Comparison of ENCODE assay signal across 33 mouse cellular contexts in the genomic region with DNA sequence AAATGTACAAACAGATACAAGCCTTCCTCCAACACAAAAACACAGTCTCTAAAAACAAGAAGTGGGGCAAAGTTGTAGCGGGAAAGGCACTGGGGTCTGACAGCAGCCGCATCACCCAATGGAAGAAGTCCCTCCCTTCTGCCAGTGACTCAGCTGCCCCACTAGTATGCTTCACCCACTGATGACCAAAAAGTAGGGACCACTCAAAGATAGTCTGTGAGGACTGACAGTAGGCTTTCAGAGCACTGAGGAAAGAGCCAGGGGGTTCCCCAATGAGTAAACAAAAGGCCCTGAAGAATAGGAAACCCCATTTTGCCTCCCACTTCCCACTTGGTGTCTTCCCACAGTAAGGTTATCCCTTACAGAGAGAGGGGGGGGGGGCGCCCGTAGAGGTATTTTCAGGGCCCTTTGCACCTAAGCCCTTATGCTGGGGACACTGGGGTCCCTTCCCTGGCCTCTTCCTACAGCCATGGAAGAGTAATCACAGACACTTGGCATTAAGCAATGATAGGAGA. TPM values are rescaled to one million over a fixed set of nuclear protein-coding genes. Genes with fewer than 3 reads are reported as not detected.
A peak's percentile ranks its signal among the peaks of the same experiment; 100 is the strongest.
DNase-seq lines count a peak whose midpoint lies in the region; ATAC-seq and TF ChIP-seq lines count a peak whose summit lies in the region.
"Had no signal": no experiment of that assay in that cellular context is flagged by ENCODE, and none has a peak within 500 bp of the region (broad histone marks: within the 10 kb centered on the region; RNA-seq: fewer than 3 reads in every experiment).

No protein-coding gene starts in this region.

- TF ChIP-seq POLR2A in MEL (IDR thresholded peaks at IDR 0.05; ENCODE audit: control insufficient read depth in 1 of 2, insufficient read depth in 1 of 2, low read depth in 1 of 2, low read length in 2 of 2, poor library complexity in 1 of 2): no peak

- no peak for ATAC-seq in liver, embryonic 12.5 days
- ATAC-seq in liver, embryonic 11.5 days (replicated peaks; ENCODE audit: low FRiP score): no peak
- peak; percentile 25; the same call in 1 of the 2 replicates for ATAC-seq in megakaryocyte, adult 5-6 weeks (ENCODE audit: poor library complexity, severe bottlenecking)
- ATAC-seq: forebrain, embryonic 16.5 days; midbrain, embryonic 16.5 days; Patski had no signal

- H3K36me3 ChIP-seq in liver, embryonic 12.5 days: no peaks in the 10 kb centered on the region
- H3K36me3 ChIP-seq in liver, embryonic 11.5 days (ENCODE audit: control insufficient read depth, insufficient read depth, low read length): no peaks in the 10 kb centered on the region
- H3K36me3 ChIP-seq in MEL (ENCODE audit: control insufficient read depth in 1 of 2, insufficient read depth in 2 of 2, low read length in 2 of 2): peaks cover 0 to 13% of the 10 kb centered on the region in 2 experiments; a peak in 2 of 4 replicates
- H3K36me3 ChIP-seq: heart, embryonic 12.5 days; hindbrain, embryonic 13.5 days; limb, embryonic 13.5 days; liver, embryonic 13.5 days; midbrain, embryonic 10.5 days; neural tube, embryonic 12.5 days had no signal

- 43% methylated on average over 4 of the region's 4 CpGs for WGBS in liver, embryonic 12.5 days (ENCODE audit: insufficient replicate concordance)
- 66% methylated on average over 3 of the region's 4 CpGs for WGBS in liver, embryonic 11.5 days

- H3K27me3 ChIP-seq in liver, embryonic 12.5 days (replicated peaks): 0 out of 2 replicates have a peak, but pooled peaks cover 13% of the 10 kb centered on the region
- H3K27me3 ChIP-seq in liver, embryonic 11.5 days (replicated peaks; ENCODE audit: control insufficient read depth, insufficient read depth, low read length): no peaks in the 10 kb centered on the region
- no peaks in the 10 kb centered on the region for H3K27me3 ChIP-seq in MEL (ENCODE audit: control insufficient read depth in 1 of 2, insufficient read depth in 2 of 2, low read length in 2 of 2)
- H3K27me3 ChIP-seq: hindbrain, embryonic 13.5 days; neural tube, embryonic 12.5 days; Patski had no signal

- no peak overlapping the region for H3K4me3 ChIP-seq in liver, embryonic 12.5 days
- no peak overlapping the region for H3K4me3 ChIP-seq in liver, embryonic 11.5 days (ENCODE audit: low read depth, low read length)
- H3K4me3 ChIP-seq in MEL (ENCODE audit: control insufficient read depth in 1 of 2, insufficient read depth in 1 of 2, low read depth in 2 of 2, low read length in 2 of 2): peak overlapping the region in 1 of 2 experiments; percentile 54; a peak in 2 of 4 replicates
- H3K4me3 ChIP-seq: erythroblast, embryonic 14.5 days; gastrocnemius, adult 2 months; heart, adult 2 months; heart, embryonic 12.5 days; hindbrain, embryonic 13.5 days; left cerebral cortex, adult 2 months; limb, embryonic 13.5 days; liver, embryonic 13.5 days; midbrain, embryonic 10.5 days; myocyte; neural tube, embryonic 12.5 days had no signal

- peak in 1 of 2 experiments; percentile 1; a peak in 1 of 4 replicates for TF ChIP-seq EP300 in MEL (IDR thresholded peaks at IDR 0.05; ENCODE audit: low read depth in 1 of 2, low read length in 2 of 2)

- peaks cover 5% of the 10 kb centered on the region; the same call in 1 of the 2 replicates for H3K79me2 ChIP-seq in MEL (ENCODE audit: control insufficient read depth, insufficient read depth, low read length, poor library complexity)

- no peak for TF ChIP-seq RAD21 in MEL (IDR thresholded peaks at IDR 0.05; ENCODE audit: low read depth, low read length)

- TF ChIP-seq CTCF in MEL (IDR thresholded peaks at IDR 0.05 in 2 of 3, conservative IDR thresholded peaks at IDR 0.05 in 1 of 3; ENCODE audit: control insufficient read depth in 1 of 3, insufficient read depth in 1 of 3, low read depth in 2 of 3, low read length in 3 of 3, poor library complexity in 1 of 3, severe bottlenecking in 1 of 3): no peak

- no peak overlapping the region for H3K9ac ChIP-seq in liver, embryonic 12.5 days
- no peak overlapping the region for H3K9ac ChIP-seq in liver, embryonic 11.5 days (ENCODE audit: low read depth, low read length)
- H3K9ac ChIP-seq in MEL (ENCODE audit: control insufficient read depth, low read depth, low read length, poor library complexity, severe bottlenecking): peak overlapping the region; percentile 56
- H3K9ac ChIP-seq: heart, embryonic 12.5 days; hindbrain, embryonic 13.5 days; limb, embryonic 13.5 days; liver, embryonic 13.5 days had no signal

- H3K27ac ChIP-seq in liver, embryonic 12.5 days: no peak overlapping the region
- no peak overlapping the region for H3K27ac ChIP-seq in liver, embryonic 11.5 days (ENCODE audit: low read depth, low read length)
- peak overlapping the region; percentile 84 for H3K27ac ChIP-seq in MEL (ENCODE audit: control insufficient read depth, low read depth, low read length)
- H3K27ac ChIP-seq: gastrocnemius, adult 2 months; heart, adult 2 months; hindbrain, embryonic 13.5 days; left cerebral cortex, adult 2 months; limb, embryonic 13.5 days; liver, embryonic 13.5 days; midbrain, embryonic 10.5 days; neural tube, embryonic 12.5 days had no signal

- H3K9me3 ChIP-seq in liver, embryonic 12.5 days (replicated peaks): no peaks in the 10 kb centered on the region
- no peaks in the 10 kb centered on the region for H3K9me3 ChIP-seq in liver, embryonic 11.5 days (ENCODE audit: control insufficient read depth, low read length)
- no peaks in the 10 kb centered on the region for H3K9me3 ChIP-seq in MEL (replicated peaks; ENCODE audit: insufficient read depth, low read length)
- H3K9me3 ChIP-seq: heart, embryonic 12.5 days; hindbrain, embryonic 13.5 days; limb, embryonic 13.5 days; liver, embryonic 13.5 days; midbrain, embryonic 10.5 days; neural tube, embryonic 12.5 days had no signal

- peaks cover 30% of the 10 kb centered on the region for H3K4me1 ChIP-seq in liver, embryonic 12.5 days
- H3K4me1 ChIP-seq in liver, embryonic 11.5 days (replicated peaks; ENCODE audit: control insufficient read depth, insufficient read depth, low read length): peaks cover 7% of the 10 kb centered on the region
- H3K4me1 ChIP-seq in MEL (ENCODE audit: control insufficient read depth in 1 of 2, insufficient read depth in 2 of 2, low read length in 2 of 2): peaks cover 10 to 40% of the 10 kb centered on the region in 2 experiments; a peak in 3 of 4 replicates

- peak overlapping the region; percentile 27; the same call in 1 of the 2 replicates for H3K4me2 ChIP-seq in liver, embryonic 12.5 days
- H3K4me2 ChIP-seq in liver, embryonic 11.5 days: no peak overlapping the region
- H3K4me2 ChIP-seq: heart, embryonic 12.5 days; hindbrain, embryonic 13.5 days; limb, embryonic 13.5 days; liver, embryonic 13.5 days; neural tube, embryonic 12.5 days had no signal

- no peak for DNase-seq in liver, embryonic 11.5 days (ENCODE audit: low spot score)
- peak; percentile 23 to 34 for DNase-seq in B cell, adult 2 months
- DNase-seq in MEL (ENCODE audit: low read depth, low spot score): peak; percentile 72
- DNase-seq in adrenal gland, postnatal 4 days (ENCODE audit: low spot score in 2 of 2): no peak
- DNase-seq in cerebellum, postnatal 10 days: no peak
- DNase-seq: adrenal gland, postnatal 14 days; cerebellum, adult 11-12 months; cerebellum, adult 9-11 months; gastrocnemius, adult 2 months; gastrocnemius, postnatal 36 days; heart, adult 2 months; heart, postnatal 4 days; kidney, adult 11 months; kidney, postnatal 25 days; liver, embryonic 13.5 days; lung, adult 2 months; lung, postnatal 14 days had no signal

RNA-seq across cellular contexts. Expression of a gene that starts 4.1 kb away (rescaled TPM):
- 0.17 and 0.20 TPM in 2 replicates for polyA plus RNA-seq in liver, embryonic 12.5 days (2016; fragmentation: Nextera tagmentation; extraction: Ambion mirVana)
- 0.25 and 0.62 TPM in 2 replicates for polyA plus RNA-seq in liver, embryonic 11.5 days (2014; fragmentation: Nextera tagmentation; extraction: Ambion mirVana)
- total RNA-seq in MEL (2012; rRNA removed): 20.1 and 25.9 TPM in 2 replicates
- polyA plus RNA-seq in MEL (2012; ENCODE audit: insufficient read depth in 1 of 2, insufficient read length in 2 of 2, low read depth in 1 of 2, low replicate concordance in 2 of 2, missing spikeins in 1 of 2): 10 to 100 TPM in 1 of 2 experiments, not detected in 1; 32.8 TPM
- total RNA-seq in megakaryocyte, adult 5-6 weeks (2015): 0.78 TPM in 1 of 2 replicates, not detected in the other
- total RNA-seq in megakaryocyte, adult 5-6 weeks (2017): 2.0 and 2.9 TPM in 2 replicates
- total RNA-seq in adrenal gland, postnatal 4 days (2021): under 1 TPM in 1 of 2 experiments, not detected in 1; 0.65 TPM
- total RNA-seq: gastrocnemius, postnatal 36 days; heart, postnatal 4 days; layer of hippocampus, adult 18-20 months; layer of hippocampus, postnatal 14 days; left cerebral cortex, adult 2 months; left cerebral cortex, postnatal 25 days had no signal

RNA-seq across cellular contexts. Expression of a gene that starts 6.0 kb away (rescaled TPM):
- 4.5 and 4.9 TPM in 2 replicates for polyA plus RNA-seq in liver, embryonic 12.5 days (2016; fragmentation: Nextera tagmentation; extraction: Ambion mirVana)
- polyA plus RNA-seq in liver, embryonic 11.5 days (2014; fragmentation: Nextera tagmentation; extraction: Ambion mirVana): 7.4 and 11.4 TPM in 2 replicates
- 13.2 and 15.6 TPM in 2 replicates for total RNA-seq in MEL (2012; rRNA removed)
- polyA plus RNA-seq in MEL (2012; ENCODE audit: insufficient read depth in 1 of 2, insufficient read length in 2 of 2, low read depth in 1 of 2, low replicate concordance in 2 of 2, missing spikeins in 1 of 2): 10 to 100 TPM in 1 of 2 experiments, not detected in 1; 48.2 TPM
- total RNA-seq in megakaryocyte, adult 5-6 weeks (2015): 60.9 and 78.2 TPM in 2 replicates
- 8.0 and 24.3 TPM in 2 replicates for total RNA-seq in megakaryocyte, adult 5-6 weeks (2017)
- 10 to 100 TPM; 71.4 to 84.4 TPM for total RNA-seq in adrenal gland, postnatal 4 days (2021)

RNA-seq across cellular contexts. Expression of a gene that starts 18.1 kb away (rescaled TPM):
- polyA plus RNA-seq in liver, embryonic 12.5 days (2016; fragmentation: Nextera tagmentation; extraction: Ambion mirVana): 0.25 and 0.33 TPM in 2 replicates
- polyA plus RNA-seq in liver, embryonic 11.5 days (2014; fragmentation: Nextera tagmentation; extraction: Ambion mirVana): 0.66 and 1.5 TPM in 2 replicates
- total RNA-seq in MEL (2012; rRNA removed): 0.42 and 0.54 TPM in 2 replicates
- polyA plus RNA-seq in MEL (2012; ENCODE audit: insufficient read depth in 1 of 2, insufficient read length in 2 of 2, low read depth in 1 of 2, low replicate concordance in 2 of 2, missing spikeins in 1 of 2): 1 to 10 TPM in 1 of 2 experiments, not detected in 1; 1.6 TPM
- 0.60 TPM in 1 of 2 replicates, not detected in the other for total RNA-seq in megakaryocyte, adult 5-6 weeks (2015)
- not detected in 2 replicates for total RNA-seq in megakaryocyte, adult 5-6 weeks (2017)
- 1 to 10 TPM in 1 of 2 experiments, under 1 TPM in 1; 0.93 to 1.2 TPM for total RNA-seq in adrenal gland, postnatal 4 days (2021)
- total RNA-seq: gastrocnemius, postnatal 36 days had no signal

RNA-seq across cellular contexts. Expression of a gene that starts 29.3 kb away (rescaled TPM):
- 3.0 and 3.9 TPM in 2 replicates for polyA plus RNA-seq in liver, embryonic 12.5 days (2016; fragmentation: Nextera tagmentation; extraction: Ambion mirVana)
- polyA plus RNA-seq in liver, embryonic 11.5 days (2014; fragmentation: Nextera tagmentation; extraction: Ambion mirVana): 3.1 and 3.7 TPM in 2 replicates
- total RNA-seq in MEL (2012; rRNA removed): 1.3 and 1.7 TPM in 2 replicates
- polyA plus RNA-seq in MEL (2012; ENCODE audit: insufficient read depth in 1 of 2, insufficient read length in 2 of 2, low read depth in 1 of 2, low replicate concordance in 2 of 2, missing spikeins in 1 of 2): 1 to 10 TPM in 1 of 2 experiments, not detected in 1; 3.1 TPM
- total RNA-seq in megakaryocyte, adult 5-6 weeks (2015): 4.6 and 8.0 TPM in 2 replicates
- not detected in 2 replicates for total RNA-seq in megakaryocyte, adult 5-6 weeks (2017)
- total RNA-seq in adrenal gland, postnatal 4 days (2021): 1 to 10 TPM; 4.5 to 5.2 TPM

RNA-seq across cellular contexts. Expression of a gene that starts 31.1 kb away (rescaled TPM):
- polyA plus RNA-seq in liver, embryonic 12.5 days (2016; fragmentation: Nextera tagmentation; extraction: Ambion mirVana): 83.3 and 87.9 TPM in 2 replicates
- 85.2 and 102 TPM in 2 replicates for polyA plus RNA-seq in liver, embryonic 11.5 days (2014; fragmentation: Nextera tagmentation; extraction: Ambion mirVana)
- total RNA-seq in MEL (2012; rRNA removed): 43.0 and 60.8 TPM in 2 replicates
- 100 to 1,000 TPM in 1 of 2 experiments, not detected in 1; 157 TPM for polyA plus RNA-seq in MEL (2012; ENCODE audit: insufficient read depth in 1 of 2, insufficient read length in 2 of 2, low read depth in 1 of 2, low replicate concordance in 2 of 2, missing spikeins in 1 of 2)
- total RNA-seq in megakaryocyte, adult 5-6 weeks (2015): 216 and 221 TPM in 2 replicates
- total RNA-seq in megakaryocyte, adult 5-6 weeks (2017): 154 and 162 TPM in 2 replicates
- 100 to 1,000 TPM; 125 to 131 TPM for total RNA-seq in adrenal gland, postnatal 4 days (2021)

Comparison
In these comparisons a context has a peak if more than half of its experiments do, and no peak if none do; other contexts are left out.
1. DNase-seq: peak in B cell, adult 2 months (2 of 2) and MEL (single experiment); none in liver, embryonic 11.5 days (single experiment), adrenal gland, postnatal 4 days (0 of 2) and cerebellum, postnatal 10 days (0 of 2).